Mouse (Mus musculus): ENCODE measurements around the gene Gm9376.

The Gm9376 gene

GRCm38 (mm10) chr14:118282917-118283316 is 16.2 kb downstream of the Gm9376 start:
- no peak for DNase-seq

GRCm38 (mm10) chr14:118286096-118286495 is 19.3 kb downstream of the Gm9376 start:
- no peak for DNase-seq

- no peak for DNase-seq
These were observed 22.4 kb downstream of the Gm9376 start for GRCm38 (mm10) chr14:118289133-118289532.

- no peak for DNase-seq
These were observed 23.2 kb downstream of the Gm9376 start for GRCm38 (mm10) chr14:118290009-118290408.

- no peak for DNase-seq
These were observed 35.8 kb downstream of the Gm9376 start for GRCm38 (mm10) chr14:118302606-118303005.

- no peak for DNase-seq
These were observed 37.8 kb downstream of the Gm9376 start for GRCm38 (mm10) chr14:118304560-118304959.

- DNase-seq, result no peak
These were observed 39.2 kb downstream of the Gm9376 start for GRCm38 (mm10) chr14:118305951-118306350.

GRCm38 (mm10) chr14:118307060-118307459 is 40.3 kb downstream of the Gm9376 start:
- no peak for DNase-seq

GRCm38 (mm10) chr14:118311703-118312102 is 44.9 kb downstream of the Gm9376 start:
- DNase-seq, result no peak

- DNase-seq, result no peak
These were observed 45.9 kb downstream of the Gm9376 start for GRCm38 (mm10) chr14:118312664-118313063.

GRCm38 (mm10) chr14:118313931-118314330 is 47.2 kb downstream of the Gm9376 start:
- no peak for DNase-seq

- DNase-seq, result no peak
These were observed 50.5 kb downstream of the Gm9376 start for GRCm38 (mm10) chr14:118317260-118317659.

Data from thymus, postnatal 4 days (tissue).